Mouse (Mus musculus) left cerebral cortex, adult 2 months (tissue): ENCODE measurements around the gene Pitpnm1. TPM values are rescaled to one million over a fixed set of nuclear protein-coding genes. Genes with fewer than 3 reads are reported as not detected.
A peak's percentile ranks its signal among the peaks of the same experiment; 100 is the strongest.

Experiments
- DNase-seq, 2 experiments: peaks; one replicate each; pipeline ENCODE4 v3.0.0; 2021 to 2022; ENCODE audit warnings: low spot score in 2 of 2, mixed read lengths in 1 of 2; ENCODE audit errors: extremely low spot score in 1 of 2
- H3K27ac ChIP-seq: fragments of 200-600 bp; 2 replicates; pipeline ENCODE4 v1.8.1; 2022
- H3K4me3 ChIP-seq: fragments of 200-600 bp; 2 replicates; pipeline ENCODE4 v1.8.1; 2022
- CTCF ChIP-seq: fragments of 200-600 bp; IDR thresholded peaks from 2 replicates; pipeline ENCODE4 v1.8.1; 2022; ENCODE audit warnings: antibody characterized with exemption, mild to moderate bottlenecking, moderate library complexity
- intact Hi-C: fragments of 180-260 bp; cut with DNase I; formaldehyde crosslinking; loops from one replicate; pipeline ENCODE4 v1.15.1; 2025
- total RNA-seq, 2 experiments: library from RNA; stranded (reverse); gene quantifications; 2 replicates each; pipeline ENCODE4 v1.2.3; 2021

The Pitpnm1 gene
- total RNA-seq, 2 experiments from 2014 or later, result 217 to 229 TPM

DNA sequence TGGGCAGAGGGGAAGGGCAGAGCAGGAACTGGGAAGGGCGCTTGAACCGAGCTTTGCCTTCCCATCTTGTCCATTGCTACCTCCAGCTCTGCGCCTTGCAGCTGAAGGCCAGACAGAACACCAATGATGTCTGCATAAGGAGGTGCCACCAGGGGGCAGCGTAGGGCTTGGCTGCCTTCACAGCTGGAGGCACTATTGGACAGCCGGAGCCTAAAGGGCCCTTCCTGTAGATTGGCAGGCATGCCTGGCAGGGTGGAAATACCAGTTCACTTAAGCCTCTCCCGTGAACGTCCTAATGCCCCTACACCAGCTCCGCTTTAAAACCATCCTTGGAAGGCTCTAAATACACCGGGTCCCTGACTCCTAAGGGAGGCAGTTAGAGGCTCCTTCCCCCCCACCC, 742 bp upstream of the Pitpnm1 start:
- TF ChIP-seq CTCF, result peak; percentile 93
- no peak overlapping the region; the same call in 1 of the 2 replicates for H3K4me3 ChIP-seq
- H3K27ac ChIP-seq, result peak overlapping the region; percentile 86
- intact Hi-C loops, result loop anchor here (5.0 kb wide), 1 partner anchor 103 kb away; the partner anchor contains the start of gene Rad9a
- DNase-seq, result peak; percentile 87

DNA sequence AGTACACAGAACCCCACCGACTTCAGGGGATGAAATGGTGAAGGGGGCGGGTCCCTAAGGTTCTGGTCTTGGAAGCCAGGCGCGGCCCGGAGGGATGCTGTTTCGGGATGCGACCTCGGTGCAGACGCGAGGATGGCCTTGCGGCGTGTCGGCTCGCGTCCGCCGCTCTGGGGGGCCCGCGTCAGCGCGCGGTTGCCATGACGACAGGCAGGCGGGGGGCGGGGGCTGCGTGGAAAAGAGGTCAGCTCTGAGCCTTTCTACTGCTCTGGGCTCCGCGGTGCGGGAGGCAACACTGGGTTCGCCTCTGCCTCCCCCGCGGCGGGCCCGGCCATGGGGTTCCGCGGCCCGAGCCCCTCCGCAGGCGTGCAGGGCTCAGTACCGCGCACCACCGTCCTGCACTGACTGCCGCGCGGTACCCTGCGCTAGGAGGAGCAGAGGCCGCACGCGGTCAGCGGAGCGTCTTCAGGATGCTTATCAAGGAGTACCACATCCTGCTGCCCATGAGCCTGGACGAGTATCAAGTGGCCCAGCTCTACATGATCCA, 992 bp downstream of the Pitpnm1 start:
- peak overlapping the region; percentile 72 for H3K4me3 ChIP-seq
- peak overlapping the region; percentile 86 for H3K27ac ChIP-seq
- peak; percentile 73 to 80 for DNase-seq
- intact Hi-C loops, result loop anchor here (5.0 kb wide), 1 partner anchor 207 kb away; the partner anchor contains the start of gene Grk2
- no peak for TF ChIP-seq CTCF

DNA sequence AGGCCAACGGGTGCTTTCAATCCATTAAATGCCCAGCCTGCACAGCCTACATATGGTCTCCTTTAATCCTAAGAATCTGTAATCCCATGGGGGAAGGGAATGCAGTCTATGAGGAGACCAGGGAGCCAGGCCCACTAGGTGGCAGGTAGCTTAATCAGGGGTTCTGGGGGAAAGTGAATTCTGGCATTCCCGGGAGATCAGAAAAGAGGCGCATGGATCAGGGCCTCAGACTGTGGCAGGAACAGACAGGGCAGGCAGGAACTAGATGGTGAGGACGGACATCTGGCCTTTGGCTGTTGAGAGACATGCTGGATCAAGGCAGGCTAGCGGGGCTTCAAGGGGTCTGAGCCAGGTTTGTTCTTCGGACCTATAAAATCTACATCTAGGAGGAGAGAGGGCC, 1.7 kb downstream of the Pitpnm1 start:
- DNase-seq, result no peak
- H3K4me3 ChIP-seq, result peak overlapping the region; percentile 72
- no peak; the same call in 1 of the 2 replicates for TF ChIP-seq CTCF
- peak overlapping the region; percentile 86 for H3K27ac ChIP-seq
- intact Hi-C loops, result loop anchor here (5.0 kb wide), 1 partner anchor 206 kb away; the partner anchor contains the start of gene Grk2

DNA sequence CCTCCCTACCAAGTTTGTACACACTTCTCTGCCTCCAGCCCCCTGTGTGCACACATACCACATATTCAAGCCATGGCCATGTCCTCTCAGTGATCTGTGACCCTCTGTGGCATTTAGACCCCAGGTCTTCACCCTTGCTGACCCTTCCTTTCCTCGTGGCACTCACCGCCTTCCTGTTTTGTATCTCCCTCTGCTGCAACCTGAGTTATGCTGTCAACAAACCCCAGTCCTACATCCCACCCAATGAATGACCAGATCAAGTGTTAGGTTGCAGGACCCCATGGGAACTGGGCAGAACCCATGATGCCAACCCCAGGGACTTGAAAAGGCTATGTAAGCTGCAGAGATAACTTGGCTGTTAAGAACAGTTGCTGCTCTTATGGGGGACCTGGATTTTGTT, 2.3 kb downstream of the Pitpnm1 start:
- DNase-seq, result no peak
- intact Hi-C loops, result loop anchor here (5.0 kb wide), 1 partner anchor 205 kb away; the partner anchor contains the start of gene Grk2
- Histone ChIP-seq H3K27ac (no peak overlapping the region), H3K4me3 (no peak overlapping the region)
- TF ChIP-seq CTCF, result no peak

DNA sequence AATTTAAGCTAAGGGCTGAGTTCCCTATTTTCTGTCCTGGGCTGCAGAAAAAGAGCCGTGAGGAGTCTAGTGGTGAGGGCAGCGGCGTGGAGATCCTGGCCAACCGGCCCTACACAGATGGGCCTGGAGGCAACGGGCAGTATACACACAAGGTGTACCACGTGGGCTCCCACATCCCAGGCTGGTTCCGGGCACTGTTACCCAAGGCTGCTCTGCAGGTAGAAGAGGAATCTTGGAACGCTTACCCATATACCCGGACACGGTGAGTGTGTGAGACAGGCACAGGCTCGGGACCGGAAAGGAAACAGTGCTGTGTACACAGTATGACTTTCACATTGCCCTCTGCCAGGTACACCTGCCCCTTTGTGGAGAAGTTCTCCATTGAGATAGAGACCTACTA, 2.8 kb downstream of the Pitpnm1 start:
- TF ChIP-seq CTCF, result no peak
- intact Hi-C loops, result loop anchor here (5.0 kb wide), 1 partner anchor 205 kb away; the partner anchor contains the start of gene Grk2
- H3K27ac ChIP-seq, result no peak overlapping the region

DNA sequence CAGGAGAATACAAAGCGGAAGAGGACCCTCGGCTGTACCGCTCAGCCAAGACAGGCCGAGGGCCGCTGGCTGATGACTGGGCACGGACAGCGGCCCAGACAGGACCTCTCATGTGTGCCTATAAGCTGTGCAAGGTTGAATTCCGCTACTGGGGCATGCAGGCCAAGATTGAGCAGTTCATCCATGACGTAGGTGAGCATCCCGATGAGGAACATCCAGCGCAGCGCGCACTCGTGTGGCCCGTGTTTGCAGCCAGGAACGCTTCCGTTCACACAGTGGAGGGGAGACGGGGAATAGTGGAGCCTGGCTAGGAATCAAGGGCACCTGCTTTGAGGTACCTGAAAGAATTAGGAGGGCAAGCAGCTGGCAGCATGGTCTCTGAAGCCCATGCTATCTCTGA, 3.5 kb downstream of the Pitpnm1 start:
- intact Hi-C loops, result loop anchor here (5.0 kb wide), 1 partner anchor 204 kb away; the partner anchor contains the start of gene Grk2
- Histone ChIP-seq H3K4me3 (no peak overlapping the region), H3K27ac (no peak overlapping the region)
- no peak for TF ChIP-seq CTCF
- no peak for DNase-seq

More for the DNA sequence above, 2.8 kb downstream of the Pitpnm1 start:
- no peak overlapping the region for H3K4me3 ChIP-seq
- DNase-seq, result no peak

DNA sequence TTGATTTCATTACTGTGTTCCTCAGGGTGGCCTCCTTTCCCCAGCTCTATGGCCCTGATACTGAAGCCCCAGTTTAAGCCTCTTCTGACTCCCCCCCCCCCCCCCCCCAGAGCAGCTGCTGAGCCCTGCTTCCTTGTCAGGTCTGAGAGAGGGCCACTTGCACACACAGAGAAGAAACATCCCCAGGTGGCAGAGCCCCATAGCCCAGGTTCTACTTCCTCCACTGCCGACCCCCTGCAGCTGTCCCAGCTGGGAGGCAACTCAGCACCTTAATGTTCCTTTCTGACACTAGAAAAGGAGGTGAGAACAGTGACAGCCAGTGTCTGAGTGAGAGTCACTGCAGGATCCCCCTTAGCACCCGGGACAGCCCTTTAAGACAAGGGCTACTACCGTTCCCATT, 4.0 kb downstream of the Pitpnm1 start:
- no peak for TF ChIP-seq CTCF
- intact Hi-C loops, result loop anchor here (5.0 kb wide), 1 partner anchor 204 kb away; the partner anchor contains the start of gene Grk2
- H3K27ac ChIP-seq, result no peak overlapping the region

DNA sequence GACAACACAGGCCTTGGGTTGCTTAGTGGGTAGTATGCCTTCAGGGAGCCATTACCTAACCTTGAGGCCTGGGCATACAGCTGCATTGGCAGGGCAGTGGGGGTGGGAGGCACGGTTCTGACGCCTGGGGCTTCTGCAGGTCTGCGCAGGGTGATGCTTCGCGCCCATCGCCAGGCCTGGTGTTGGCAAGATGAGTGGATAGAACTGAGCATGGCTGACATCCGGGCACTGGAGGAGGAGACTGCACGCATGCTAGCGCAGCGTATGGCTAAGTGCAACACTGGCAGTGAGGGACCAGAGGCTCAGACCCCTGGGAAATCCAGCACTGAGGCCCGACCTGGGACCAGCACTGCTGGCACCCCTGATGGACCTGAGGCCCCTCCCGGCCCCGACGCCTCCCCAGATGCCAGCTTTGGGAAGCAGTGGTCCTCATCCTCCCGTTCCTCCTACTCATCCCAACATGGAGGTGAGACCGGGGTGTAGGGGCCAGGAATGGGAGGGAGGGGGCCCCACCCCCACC, 4.9 kb downstream of the Pitpnm1 start:
- intact Hi-C loops, result loop anchor here (5.0 kb wide), 1 partner anchor 203 kb away; the partner anchor contains the start of gene Grk2
- Histone ChIP-seq H3K27ac (no peak overlapping the region), H3K4me3 (no peak overlapping the region)
- no peak for DNase-seq
- TF ChIP-seq CTCF, result no peak

More for the DNA sequence above, 4.0 kb downstream of the Pitpnm1 start:
- H3K4me3 ChIP-seq, result no peak overlapping the region
- no peak for DNase-seq

DNA sequence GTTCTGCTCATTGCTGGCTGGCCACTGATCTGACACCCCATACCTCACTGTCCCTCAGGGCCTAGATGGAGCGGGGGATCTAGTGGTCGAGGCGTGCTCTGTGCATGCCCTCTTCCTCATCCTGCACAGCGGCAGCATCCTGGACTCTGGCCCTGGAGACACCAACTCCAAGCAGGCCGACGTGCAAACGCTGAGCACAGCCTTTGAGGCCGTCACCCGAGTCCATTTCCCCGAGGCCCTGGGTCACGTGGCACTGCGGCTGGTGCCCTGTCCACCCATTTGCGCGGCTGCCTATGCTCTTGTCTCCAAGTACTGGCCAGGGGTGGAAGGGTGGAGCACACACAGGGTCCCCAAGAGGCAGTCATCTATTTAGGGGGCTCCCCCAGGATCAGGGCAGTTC, 6.9 kb downstream of the Pitpnm1 start:
- Histone ChIP-seq H3K27ac (no peak overlapping the region), H3K4me3 (no peak overlapping the region)
- intact Hi-C loops, result no loop called here
- TF ChIP-seq CTCF, result no peak
- no peak for DNase-seq

DNA sequence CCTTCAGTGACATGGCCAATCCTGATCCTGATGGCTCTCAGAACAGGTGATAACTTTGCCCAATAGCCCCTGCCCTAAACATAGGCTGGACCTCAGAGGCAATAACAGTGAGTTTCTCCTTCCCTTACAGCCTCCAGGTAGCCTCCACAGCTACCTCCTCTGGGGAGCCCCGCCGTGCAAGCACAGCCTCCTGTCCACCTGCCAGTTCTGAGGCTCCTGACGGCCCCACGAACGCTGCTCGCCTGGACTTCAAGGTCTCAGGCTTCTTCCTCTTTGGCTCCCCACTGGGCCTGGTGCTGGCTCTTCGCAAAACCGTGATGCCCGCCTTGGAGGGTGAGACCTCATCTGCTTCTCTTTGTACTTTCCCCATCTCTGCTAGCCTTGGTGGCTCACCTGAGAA, 8.7 kb downstream of the Pitpnm1 start:
- no peak for TF ChIP-seq CTCF
- intact Hi-C loops, result no loop called here
- H3K4me3 ChIP-seq, result no peak overlapping the region

DNA sequence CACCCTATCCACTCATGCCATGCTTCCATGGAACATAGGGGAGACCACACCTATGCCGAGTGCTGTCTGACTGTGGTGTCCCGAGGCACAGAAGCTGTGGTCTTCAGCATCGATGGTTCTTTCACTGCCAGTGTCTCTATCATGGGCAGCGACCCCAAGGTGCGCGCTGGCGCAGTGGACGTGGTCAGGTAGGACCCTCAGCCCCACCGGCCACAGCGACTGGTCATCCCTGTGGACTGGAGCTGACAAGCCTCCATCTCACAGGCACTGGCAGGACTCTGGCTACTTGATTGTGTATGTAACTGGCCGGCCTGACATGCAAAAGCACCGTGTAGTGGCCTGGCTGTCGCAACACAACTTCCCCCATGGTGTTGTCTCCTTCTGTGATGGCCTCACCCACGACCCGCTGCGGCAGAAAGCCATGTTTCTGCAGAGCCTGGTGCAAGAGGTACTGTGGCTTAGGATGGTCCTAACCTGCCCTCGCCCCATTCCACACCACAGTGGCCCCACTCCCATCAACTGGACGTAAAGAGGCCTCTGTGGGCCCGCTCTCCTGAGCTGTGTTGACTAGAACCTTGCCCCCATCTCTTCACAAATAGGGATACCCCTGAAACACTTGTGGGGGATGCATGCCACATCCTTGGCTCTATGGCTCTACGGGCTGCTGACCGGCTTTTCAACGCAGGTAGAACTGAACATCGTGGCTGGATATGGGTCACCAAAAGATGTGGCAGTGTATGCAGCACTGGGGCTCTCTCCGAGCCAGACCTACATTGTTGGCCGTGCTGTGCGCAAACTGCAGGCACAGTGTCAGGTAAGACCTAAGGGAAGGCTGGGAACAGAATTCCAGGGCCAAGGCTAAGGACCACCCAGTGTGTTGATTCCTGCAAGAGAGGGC, 12.5 kb downstream of the Pitpnm1 start:
- intact Hi-C loops, result no loop called here
- DNase-seq, result no peak
- peak overlapping the region; percentile 69 for H3K27ac ChIP-seq
- H3K4me3 ChIP-seq, result no peak overlapping the region
- no peak for TF ChIP-seq CTCF

More for the DNA sequence above, 8.7 kb downstream of the Pitpnm1 start:
- no peak overlapping the region for H3K27ac ChIP-seq
- DNase-seq, result no peak

DNA sequence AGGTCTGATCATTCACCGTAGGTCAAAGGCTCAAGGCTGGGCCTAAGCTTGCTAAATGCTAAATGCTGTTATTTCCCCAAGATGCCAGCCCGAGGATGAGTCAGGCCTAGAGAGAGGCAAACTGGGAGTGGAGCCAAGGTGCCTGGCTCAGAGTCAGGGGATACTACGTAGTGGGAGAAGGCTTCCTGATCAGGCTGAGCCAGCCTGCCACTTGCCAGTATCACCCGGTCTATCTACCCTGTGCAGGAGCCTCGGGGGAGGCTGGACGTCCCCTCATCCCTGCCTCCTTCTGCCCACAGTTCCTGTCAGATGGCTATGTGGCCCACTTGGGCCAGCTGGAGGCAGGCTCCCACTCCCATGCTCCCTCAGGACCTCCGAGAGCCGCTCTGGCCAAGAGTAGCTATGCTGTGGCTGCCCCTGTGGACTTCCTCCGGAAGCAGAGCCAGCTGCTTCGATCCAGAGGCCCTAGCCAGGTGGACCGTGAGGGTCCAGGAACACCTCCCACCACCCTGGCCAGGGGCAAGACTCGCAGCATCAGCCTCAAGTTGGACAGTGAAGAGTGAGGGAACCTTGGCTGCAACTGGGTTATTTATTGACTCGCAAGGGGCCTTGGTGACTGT, 13.5 kb downstream of the Pitpnm1 start:
- intact Hi-C loops, result no loop called here
- TF ChIP-seq CTCF, result no peak
- Histone ChIP-seq H3K4me3 (no peak overlapping the region), H3K27ac (peak overlapping the region; percentile 69)
- DNase-seq, result peak; percentile 73 to 88
